20 mouse cellular contexts compared by ENCODE assay signal in genomic region chr10:61001745-61002160, GRCm38 (mm10).
DNase-seq lines count a peak whose midpoint lies in the region; ATAC-seq and TF ChIP-seq lines count a peak whose summit lies in the region.
"Had no signal": no experiment of that assay in that cellular context is flagged by ENCODE, and none has a peak within 500 bp of the region (broad histone marks: within the 10 kb centered on the region; RNA-seq: fewer than 3 reads in every experiment).

No protein-coding gene starts in this region.

- intact Hi-C loops in left cerebral cortex, postnatal 25 days (cut with DNase I) = no loop called here
- intact Hi-C loops in left cerebral cortex, postnatal 10 days (cut with DNase I) = no loop called here

- H3K9ac ChIP-seq in heart, embryonic 13.5 days = no peak overlapping the region
- H3K9ac ChIP-seq: limb, embryonic 15.5 days; liver, embryonic 15.5 days; midbrain, embryonic 12.5 days; neural tube, embryonic 13.5 days; stomach, embryonic 15.5 days had no signal

- H3K4me3 ChIP-seq in heart, embryonic 13.5 days = no peak overlapping the region
- H3K4me3 ChIP-seq in cerebellum, adult 2 months (replicated peaks; ENCODE audit: insufficient read depth, low read depth, low read length) = no peak overlapping the region
- H3K4me3 ChIP-seq: hindbrain, embryonic 10.5 days; limb, embryonic 15.5 days; liver, embryonic 15.5 days; midbrain, embryonic 12.5 days; neural tube, embryonic 13.5 days; stomach, embryonic 15.5 days had no signal

- H3K36me3 ChIP-seq in heart, embryonic 13.5 days = no peaks in the 10 kb centered on the region
- H3K36me3 ChIP-seq: hindbrain, embryonic 10.5 days; limb, embryonic 15.5 days; liver, embryonic 15.5 days; midbrain, embryonic 12.5 days; neural tube, embryonic 13.5 days; stomach, embryonic 15.5 days had no signal

- WGBS in heart, embryonic 13.5 days = 68% methylated on average over 22 of the region's 22 CpGs
- WGBS in cerebellum, adult 2 months = 81% methylated on average over 22 of the region's 22 CpGs

- TF ChIP-seq POLR2A in cerebellum, adult 2 months (IDR thresholded peaks at IDR 0.05; ENCODE audit: borderline replicate concordance, insufficient read depth, low read length) = no peak

- peaks cover 13% of the 10 kb centered on the region for H3K4me1 ChIP-seq in heart, embryonic 13.5 days
- no peaks in the 10 kb centered on the region for H3K4me1 ChIP-seq in cerebellum, adult 2 months (ENCODE audit: control insufficient read depth, insufficient read depth, low read length)
- H3K4me1 ChIP-seq: limb, embryonic 15.5 days; liver, embryonic 15.5 days; midbrain, embryonic 12.5 days; neural tube, embryonic 13.5 days; stomach, embryonic 15.5 days had no signal

- peaks cover 6% of the 10 kb centered on the region; the same call in 1 of the 2 replicates for H3K9me3 ChIP-seq in heart, embryonic 13.5 days
- H3K9me3 ChIP-seq: limb, embryonic 15.5 days; liver, embryonic 15.5 days; neural tube, embryonic 13.5 days; stomach, embryonic 15.5 days had no signal

- H3K27ac ChIP-seq in heart, embryonic 13.5 days (replicated peaks) = peak overlapping the region; percentile 79
- H3K27ac ChIP-seq in cerebellum, adult 2 months (ENCODE audit: insufficient read depth, low read length) = no peak overlapping the region
- H3K27ac ChIP-seq: hindbrain, embryonic 10.5 days; hindbrain, postnatal 0 days; limb, embryonic 15.5 days; liver, embryonic 15.5 days; macrophage; midbrain, embryonic 12.5 days; neural tube, embryonic 13.5 days; stomach, embryonic 15.5 days had no signal

- no peak for ATAC-seq in heart, embryonic 13.5 days (ENCODE audit: extremely low read depth, insufficient number of reproducible peaks, low FRiP score, low TSS enrichment)
- ATAC-seq: hindbrain, postnatal 0 days; intestine, postnatal 0 days had no signal

- no peak for TF ChIP-seq CTCF in cerebellum, adult 2 months (IDR thresholded peaks at IDR 0.05; ENCODE audit: borderline replicate concordance, insufficient read depth, low read depth, low read length)

- DNase-seq in left cerebral cortex, postnatal 25 days (ENCODE audit: low spot score in 2 of 2) = peak; percentile 21 to 24
- no peak for DNase-seq in left cerebral cortex, postnatal 10 days (ENCODE audit: extremely low spot score in 1 of 2, low spot score in 2 of 2)
- peak; percentile 27 for DNase-seq in heart, adult 8-10 months (ENCODE audit: low spot score)
- peak; percentile 22 for DNase-seq in telencephalon, adult 2 months (ENCODE audit: low read depth, low spot score)
- DNase-seq in cerebellum, adult 2 months = no peak
- no peak for DNase-seq in kidney, adult 18-20 months
- DNase-seq: adrenal gland, adult 2 months; cerebellum, adult 11 months; cerebellum, postnatal 36 days; gastrocnemius, postnatal 25 days had no signal

- 0 out of 2 replicates have a peak, but pooled peaks cover 3% of the 10 kb centered on the region for H3K27me3 ChIP-seq in heart, embryonic 13.5 days (replicated peaks)
- no peaks in the 10 kb centered on the region for H3K27me3 ChIP-seq in cerebellum, adult 2 months (ENCODE audit: control insufficient read depth, insufficient read depth, low read length)
- H3K27me3 ChIP-seq: limb, embryonic 15.5 days; liver, embryonic 15.5 days; neural tube, embryonic 13.5 days; stomach, embryonic 15.5 days had no signal

- H3K4me2 ChIP-seq in heart, embryonic 13.5 days = peak overlapping the region; percentile 16; the same call in 1 of the 2 replicates
- H3K4me2 ChIP-seq: limb, embryonic 15.5 days; liver, embryonic 15.5 days; midbrain, embryonic 12.5 days; neural tube, embryonic 13.5 days; stomach, embryonic 15.5 days had no signal

Comparison
In these comparisons a context has a peak if more than half of its experiments do, and no peak if none do; other contexts are left out.
1. DNase-seq: peak in left cerebral cortex, postnatal 25 days (2 of 2), heart, adult 8-10 months (single experiment) and telencephalon, adult 2 months (single experiment); none in left cerebral cortex, postnatal 10 days (0 of 2), cerebellum, adult 2 months (0 of 2) and kidney, adult 18-20 months (single experiment).